Mouse (Mus musculus) lung, adult 18-20 months (tissue): ENCODE data around the gene 2210010C04Rik.

Experiments used
- DNase-seq, 2 experiments: peaks; one replicate each; pipeline ENCODE4 v3.0.0; 2022; ENCODE audit warnings: mixed read lengths in 2 of 2

2210010C04Rik gene

GRCm38 (mm10) chr6:41035409-41035808 is at the start of gene 2210010C04Rik:
Gene 2210010C04Rik, minus strand, starts transcription at chr6:41035509.
- DNase-seq, result no peak

DNA sequence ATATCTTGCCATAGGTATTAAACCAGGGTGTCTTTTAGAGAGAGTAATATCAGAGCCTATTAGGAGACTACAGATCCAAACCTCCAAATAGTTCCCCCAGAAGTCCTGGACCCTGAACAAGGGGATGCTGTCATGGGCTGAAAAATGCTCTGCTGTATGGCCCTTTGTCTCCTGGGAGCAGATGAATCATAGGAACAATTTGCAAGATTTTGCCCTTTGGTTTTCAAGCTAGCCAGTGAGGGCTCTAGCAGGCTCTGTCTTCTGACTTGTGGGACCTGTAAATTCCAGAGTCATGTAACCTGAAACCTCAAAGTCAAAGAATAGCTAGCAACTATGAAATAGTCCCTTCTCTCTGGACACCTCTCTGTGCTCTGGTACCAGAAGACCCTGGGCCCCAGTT is 44.8 kb upstream of the 2210010C04Rik start:
- no peak for DNase-seq

DNA sequence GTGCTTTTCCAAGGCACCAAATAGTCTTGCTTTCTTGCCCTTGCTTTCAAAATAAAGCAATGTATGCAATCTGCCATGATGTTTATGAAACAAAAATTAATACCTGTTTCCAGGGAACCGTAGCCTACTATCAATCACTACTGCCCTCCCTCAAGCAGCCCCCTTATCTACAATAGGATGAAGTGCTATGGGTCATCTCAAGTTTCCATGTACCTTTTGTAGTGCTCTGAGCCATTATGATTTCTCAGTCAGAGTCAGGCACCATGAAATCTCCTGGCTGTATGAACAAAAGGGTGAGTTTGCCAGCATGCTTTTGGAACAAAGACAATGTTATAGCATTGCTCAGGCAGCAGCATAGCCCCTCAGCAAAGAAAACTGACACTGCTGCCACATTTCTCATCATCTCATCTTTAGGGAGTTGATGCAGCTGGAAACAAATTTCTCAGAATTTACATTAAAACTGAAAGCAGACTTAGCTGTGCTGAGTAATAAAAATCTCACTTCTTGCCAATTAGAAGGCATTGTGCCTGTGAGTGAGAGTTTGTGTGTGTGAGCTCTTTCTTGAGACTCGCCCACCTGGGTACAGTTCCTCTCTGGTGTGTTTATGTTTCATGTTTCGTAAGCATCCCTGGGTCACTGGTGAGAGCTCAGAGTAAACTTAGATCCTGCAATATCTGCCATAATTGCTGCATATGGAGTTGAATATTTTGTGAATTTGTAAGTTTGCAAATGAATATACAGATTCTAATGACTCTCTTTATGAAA is 43.4 kb upstream of the 2210010C04Rik start:
- DNase-seq, result no peak

DNA sequence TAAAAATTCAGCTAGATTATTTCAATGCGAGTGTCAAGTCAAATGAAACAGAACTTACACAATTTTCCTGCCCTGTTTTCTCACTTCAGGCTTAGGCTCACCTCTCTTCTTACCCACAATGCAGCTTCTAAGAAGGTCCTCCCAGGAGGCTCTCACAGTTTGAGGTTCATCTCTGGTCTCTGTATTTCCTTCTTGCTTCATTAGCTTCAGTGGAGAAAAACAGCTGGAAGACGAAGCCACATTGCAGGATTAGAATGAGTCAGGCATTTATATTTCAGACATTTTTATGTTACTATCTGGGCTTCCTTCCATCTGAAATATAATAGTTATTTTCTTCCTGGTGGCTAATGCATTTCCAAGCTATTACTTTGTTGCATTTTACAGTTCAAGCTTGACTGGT is 40.4 kb upstream of the 2210010C04Rik start:
- DNase-seq, result no peak

DNA sequence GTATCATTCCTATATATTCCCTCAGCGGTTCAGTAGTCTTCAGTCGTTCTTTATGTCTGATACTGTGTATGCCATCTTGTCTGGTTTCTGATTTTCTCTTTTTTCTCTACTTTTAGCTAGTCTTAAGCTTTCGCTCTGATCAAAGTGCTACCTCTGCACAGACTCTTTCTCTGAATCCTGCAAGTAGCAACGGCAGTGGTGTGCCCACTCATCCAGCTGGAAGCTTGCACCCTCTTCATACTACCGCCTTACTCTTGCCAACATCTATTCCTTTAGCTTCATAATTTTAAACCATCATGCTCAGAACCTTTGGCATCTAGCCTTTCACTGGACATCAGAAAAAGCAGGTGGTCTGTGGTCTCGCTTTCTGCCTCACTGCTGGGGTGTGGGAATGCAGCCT is 28.0 kb upstream of the 2210010C04Rik start:
- DNase-seq, result no peak

DNA sequence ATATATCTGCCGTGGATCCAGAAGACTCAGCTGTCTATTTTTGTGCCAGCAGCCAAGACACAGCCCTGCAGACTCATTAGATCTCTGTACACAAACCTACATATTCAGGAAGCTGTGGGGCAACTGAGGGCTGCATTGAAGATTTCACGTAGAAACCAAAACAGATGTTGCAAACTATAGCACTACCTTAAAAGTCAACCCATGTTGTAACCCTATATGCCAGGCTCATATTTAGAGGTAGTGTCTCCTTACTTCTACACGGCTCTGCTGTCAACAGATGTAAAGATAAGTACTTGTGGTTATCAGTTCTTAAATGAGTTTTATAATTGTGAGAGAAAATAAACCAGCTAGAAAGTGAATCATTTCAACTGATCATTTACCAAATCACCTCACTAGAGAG is 27.4 kb upstream of the 2210010C04Rik start:
- no peak for DNase-seq

- DNase-seq, result no peak
Measured at GRCm38 (mm10) chr6:41062081-41062480, 26.8 kb upstream of the 2210010C04Rik start.

GRCm38 (mm10) chr6:41061085-41061484 is 25.8 kb upstream of the 2210010C04Rik start:
- DNase-seq, result no peak

- no peak for DNase-seq
Measured at GRCm38 (mm10) chr6:41057653-41058052, 22.3 kb upstream of the 2210010C04Rik start.

GRCm38 (mm10) chr6:41055581-41055980 is 20.3 kb upstream of the 2210010C04Rik start:
- no peak for DNase-seq

- DNase-seq, result no peak
Measured at GRCm38 (mm10) chr6:41054379-41054778, 19.1 kb upstream of the 2210010C04Rik start.

DNA sequence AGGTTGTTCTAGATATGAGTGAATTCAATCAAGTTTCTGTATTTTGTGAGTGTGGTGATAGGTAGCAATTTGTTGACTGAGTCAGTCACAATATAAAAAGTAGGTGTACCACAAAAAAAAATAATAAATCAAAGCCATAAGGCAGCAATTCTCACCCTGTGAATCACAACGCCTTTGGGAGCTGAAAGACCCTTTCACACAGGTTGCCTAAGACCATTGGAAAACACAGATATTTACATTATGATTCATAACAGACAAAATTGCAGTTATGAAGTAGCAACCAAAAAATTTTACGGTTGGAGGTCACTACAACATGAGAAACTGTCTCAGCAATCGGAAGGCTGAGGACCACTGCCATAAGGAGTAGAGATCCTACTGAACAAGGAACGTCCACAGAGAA is 16.5 kb upstream of the 2210010C04Rik start:
- DNase-seq, result no peak

- DNase-seq, result no peak
Measured at GRCm38 (mm10) chr6:41048602-41049001, 13.3 kb upstream of the 2210010C04Rik start.

DNA sequence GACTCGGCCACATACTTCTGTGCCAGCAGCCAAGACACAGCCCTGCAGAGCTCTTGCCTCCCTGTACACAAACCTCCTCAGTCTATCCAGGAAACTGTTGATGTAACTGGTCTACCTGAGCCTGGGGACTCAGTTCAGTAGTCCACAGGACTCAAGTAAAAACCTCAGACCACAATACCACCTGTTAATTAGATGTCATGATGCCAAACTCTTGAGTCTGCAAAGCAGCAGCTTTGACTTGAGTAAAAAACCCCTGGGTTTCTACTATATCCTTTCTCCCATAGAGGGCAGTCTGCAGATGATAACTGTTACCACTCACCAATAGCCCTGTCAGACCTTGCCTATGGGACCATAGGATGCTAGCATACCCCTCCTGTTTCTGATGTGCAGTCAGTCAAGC is 12.7 kb upstream of the 2210010C04Rik start:
- DNase-seq, result no peak

DNA sequence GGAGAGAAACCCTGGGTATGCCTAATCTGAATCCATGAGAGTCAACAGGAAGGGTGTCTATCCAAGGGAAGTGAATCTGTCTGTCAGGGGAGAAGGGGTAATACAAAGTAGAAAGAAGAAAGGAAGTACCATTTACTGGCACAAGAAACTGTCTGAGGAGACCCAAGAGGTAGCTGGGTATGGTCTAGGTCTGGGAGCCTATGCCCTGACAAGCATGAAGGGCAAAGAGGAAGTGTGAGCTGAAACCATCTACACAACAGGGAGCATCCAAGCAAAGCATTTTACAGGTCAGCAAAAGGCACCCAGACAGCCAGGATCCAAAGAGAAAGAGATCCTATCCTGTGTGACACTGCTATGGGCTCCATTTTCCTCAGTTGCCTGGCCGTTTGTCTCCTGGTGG is 11.9 kb upstream of the 2210010C04Rik start:
- DNase-seq, result no peak

DNA sequence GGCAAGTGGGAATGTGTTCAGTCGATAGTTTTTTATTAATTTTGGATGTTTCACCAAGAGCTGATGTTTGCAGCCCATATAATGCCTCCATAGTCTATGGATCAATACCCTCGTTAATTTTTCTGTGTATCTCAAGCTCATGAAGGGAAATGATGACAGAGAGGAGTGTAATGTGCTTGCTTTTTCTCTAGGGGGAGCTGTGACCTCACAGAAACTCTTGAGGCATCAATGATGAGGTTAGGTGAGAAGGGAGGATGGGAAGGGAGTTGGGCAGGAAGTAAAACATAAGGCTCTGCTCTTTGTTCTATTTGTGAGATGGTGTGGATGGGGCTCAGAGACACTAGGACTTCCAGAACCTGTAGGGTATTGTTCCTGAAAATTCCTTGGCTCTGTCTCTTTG is 11.2 kb upstream of the 2210010C04Rik start:
- DNase-seq, result no peak

DNA sequence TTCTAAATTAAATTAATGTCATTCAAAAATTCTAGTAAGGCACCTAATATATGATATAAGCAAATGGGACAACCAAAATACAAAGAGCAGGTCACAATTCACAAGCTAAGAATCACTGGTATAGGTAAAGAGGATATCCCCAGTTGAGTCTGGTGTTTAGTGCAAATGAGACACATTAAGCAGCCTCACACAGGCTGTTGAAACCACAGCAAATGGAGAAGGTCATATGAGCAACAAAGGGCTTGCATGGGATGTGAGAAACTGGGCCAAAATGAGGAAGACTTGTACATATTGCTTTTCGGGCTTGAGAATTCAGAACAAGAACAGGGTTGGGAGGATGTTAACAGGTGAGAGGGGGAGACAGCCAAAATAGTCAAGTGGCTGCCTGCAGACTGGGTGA is 9.4 kb upstream of the 2210010C04Rik start:
- no peak for DNase-seq

GRCm38 (mm10) chr6:41044314-41044713 is 9.0 kb upstream of the 2210010C04Rik start:
- DNase-seq, result no peak

DNA sequence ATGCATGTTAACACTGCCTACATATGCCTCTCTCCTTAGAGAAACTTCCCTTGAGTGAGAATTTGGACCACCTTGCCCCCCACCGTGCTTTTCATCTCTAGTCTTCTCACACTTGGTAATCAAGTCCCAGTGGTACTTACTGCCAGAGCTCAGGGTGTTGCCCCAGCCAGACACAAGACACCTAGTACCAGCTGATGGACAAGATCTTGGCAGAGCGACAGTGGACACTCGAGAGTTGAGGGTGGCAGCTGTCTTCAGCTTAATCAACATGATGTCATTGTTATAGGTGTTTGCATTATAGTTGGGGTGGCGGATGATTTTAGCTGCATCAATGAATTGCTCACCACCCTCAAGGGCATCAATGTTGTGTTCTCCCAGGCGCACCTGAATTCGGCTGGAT is 2.5 kb downstream of the 2210010C04Rik start:
- no peak for DNase-seq

DNA sequence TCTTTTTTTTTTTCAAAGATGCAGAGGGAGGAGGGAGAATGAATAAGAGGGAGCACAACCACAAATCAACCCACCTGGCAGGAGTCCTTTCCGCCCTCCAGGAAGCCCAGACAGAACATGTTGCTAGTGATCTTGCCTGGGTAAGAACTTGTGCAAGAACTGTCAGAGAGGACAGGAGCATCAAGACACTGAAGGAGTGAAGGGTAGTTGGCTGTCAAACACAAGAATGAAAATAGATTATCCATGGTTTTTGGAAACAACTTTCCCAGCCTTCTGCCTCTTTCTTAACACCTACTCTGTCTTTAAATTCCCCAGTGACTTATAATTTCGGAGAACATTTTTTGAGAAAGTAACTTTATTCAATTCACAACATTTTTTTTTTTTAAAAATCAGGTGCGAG is 3.1 kb downstream of the 2210010C04Rik start:
- no peak for DNase-seq

- DNase-seq, result no peak
Measured at GRCm38 (mm10) chr6:41030821-41031220, 4.5 kb downstream of the 2210010C04Rik start.

DNA sequence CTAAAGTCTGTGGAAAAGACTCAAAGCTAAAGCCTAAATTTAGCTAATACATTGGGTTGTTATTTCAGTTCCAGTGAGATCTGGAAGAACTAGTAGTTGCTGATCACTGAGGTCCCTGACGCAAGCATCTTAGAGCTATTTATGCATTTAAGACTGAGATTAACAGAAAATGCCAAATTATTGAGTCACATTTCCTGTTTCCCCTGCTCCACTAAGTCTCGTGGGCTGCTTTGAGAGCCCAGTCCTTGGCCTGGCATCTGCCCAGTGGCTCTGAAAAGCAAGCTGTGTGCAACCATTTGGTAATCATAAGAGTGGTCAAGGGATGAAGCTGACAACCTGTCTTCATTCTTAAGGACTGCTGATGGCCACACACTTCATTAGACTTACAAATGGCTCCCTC is 8.3 kb downstream of the 2210010C04Rik start:
- DNase-seq, result peak; percentile 7 to 12

GRCm38 (mm10) chr6:41025873-41026650 is 9.2 kb downstream of the 2210010C04Rik start:
- no peak for DNase-seq

DNA sequence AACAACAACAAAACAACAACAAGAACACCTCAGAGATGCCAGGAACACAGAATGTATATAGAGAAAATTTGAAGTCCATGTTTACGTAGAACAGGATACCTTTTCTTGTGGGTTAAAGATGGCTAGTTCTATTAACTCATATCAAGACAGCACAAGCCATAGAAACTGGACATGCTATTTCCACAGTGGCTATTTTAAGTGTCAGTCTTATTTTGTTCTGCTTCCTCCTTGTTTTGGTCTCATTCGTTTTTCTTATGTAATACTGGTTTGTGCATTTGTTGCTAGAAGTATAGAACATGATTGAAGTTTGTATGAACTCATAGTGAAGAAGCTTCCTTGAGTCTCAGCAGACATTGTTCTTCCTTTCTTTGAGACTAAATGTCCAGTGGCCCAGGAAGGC is 16.2 kb downstream of the 2210010C04Rik start:
- no peak for DNase-seq
